Mouse (Mus musculus) cerebellum, postnatal 4 days (tissue): ENCODE measurements at regions not wholly inside any gene's neighbourhood (a gene's known extent, or its start where the extent isn't known, plus 50 kb on each side); places are given as distances from the start of the nearest gene placed in this dataset.

ENCODE experiments used
- DNase-seq, 2 experiments: peaks; one replicate each; pipeline ENCODE4 v3.0.0; 2022; ENCODE audit warnings: low spot score in 2 of 2, mixed read lengths in 1 of 2

DNA sequence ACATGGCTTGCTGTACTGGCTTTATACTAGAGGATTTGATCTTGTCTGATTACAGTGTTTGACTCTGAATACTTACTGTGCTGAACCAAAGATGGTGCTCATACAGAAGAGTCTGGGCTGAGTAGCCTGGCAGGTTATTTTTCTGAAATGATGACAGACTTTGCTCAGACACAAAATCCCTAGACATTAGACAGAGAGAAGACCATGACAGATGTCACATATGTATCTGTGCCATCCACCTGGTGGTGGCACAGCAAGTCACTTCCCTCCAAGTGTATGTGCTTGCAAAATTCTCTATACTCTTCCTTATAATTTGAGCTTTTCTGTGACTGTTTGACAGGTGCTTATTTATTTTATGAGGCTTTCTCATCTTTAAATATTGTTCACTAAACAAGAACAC is 80.7 kb downstream of the Gm7361 start:
- DNase-seq, result no peak

DNA sequence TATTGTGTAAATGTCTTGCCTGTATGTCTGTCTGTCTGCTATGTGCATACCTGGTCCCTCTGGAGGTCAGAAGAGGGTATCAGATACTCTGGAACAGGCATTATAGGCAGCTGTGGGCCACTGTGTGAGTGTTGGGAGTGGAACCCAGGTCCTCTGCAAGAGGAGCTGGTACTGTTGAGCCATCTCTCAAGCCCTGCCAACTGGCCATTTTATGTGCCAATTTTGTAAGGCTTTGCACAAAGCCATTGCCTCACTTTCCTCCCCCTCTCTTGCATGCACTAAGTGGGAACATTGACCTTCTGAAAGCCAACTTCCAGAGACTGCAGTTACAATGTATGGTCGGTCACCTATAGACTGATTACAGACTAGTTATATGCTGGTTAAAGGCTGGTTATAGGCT is 81.8 kb downstream of the Gm7361 start:
- DNase-seq, result no peak

DNA sequence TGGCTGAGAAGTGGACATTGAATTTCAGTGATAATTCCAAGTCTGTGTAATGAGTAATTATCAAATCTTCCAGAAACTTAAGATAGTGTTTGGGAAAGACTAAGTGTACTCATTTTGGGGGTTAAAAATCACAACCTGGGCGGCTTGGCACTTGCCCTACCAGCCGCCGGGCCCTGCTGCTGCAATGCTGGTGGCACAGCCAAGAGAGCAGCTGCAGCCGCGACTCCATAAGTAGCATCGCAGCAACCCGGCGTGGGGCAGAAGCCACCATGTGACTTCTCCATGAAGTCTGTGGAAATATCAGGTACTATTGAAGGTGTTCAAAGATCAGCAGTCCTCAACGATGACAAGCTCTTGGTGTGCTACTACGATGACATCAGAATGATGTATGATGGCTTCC is 97.7 kb downstream of the Gm7361 start:
- peak in 1 of 2 experiments; percentile 4 for DNase-seq

DNA sequence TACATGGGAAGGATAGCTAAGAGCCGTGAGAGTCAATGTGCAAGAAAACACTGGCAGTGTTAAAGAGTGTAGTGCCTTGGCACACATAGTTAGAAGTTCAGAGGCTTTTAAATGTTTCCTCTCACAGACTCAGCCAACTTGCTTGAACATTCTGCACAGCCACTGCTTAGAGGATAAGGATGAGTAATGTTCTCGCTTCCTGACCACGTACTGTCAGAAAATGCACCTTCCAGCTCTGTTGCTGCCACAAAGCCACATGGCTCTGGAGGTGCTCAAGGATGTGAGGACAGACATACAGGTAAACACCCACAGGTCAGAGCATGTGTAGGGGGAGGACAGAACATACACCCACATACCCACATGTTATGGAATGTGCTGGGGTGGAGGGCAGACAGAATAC is 101.6 kb downstream of the Gm7361 start:
- DNase-seq, result no peak

DNA sequence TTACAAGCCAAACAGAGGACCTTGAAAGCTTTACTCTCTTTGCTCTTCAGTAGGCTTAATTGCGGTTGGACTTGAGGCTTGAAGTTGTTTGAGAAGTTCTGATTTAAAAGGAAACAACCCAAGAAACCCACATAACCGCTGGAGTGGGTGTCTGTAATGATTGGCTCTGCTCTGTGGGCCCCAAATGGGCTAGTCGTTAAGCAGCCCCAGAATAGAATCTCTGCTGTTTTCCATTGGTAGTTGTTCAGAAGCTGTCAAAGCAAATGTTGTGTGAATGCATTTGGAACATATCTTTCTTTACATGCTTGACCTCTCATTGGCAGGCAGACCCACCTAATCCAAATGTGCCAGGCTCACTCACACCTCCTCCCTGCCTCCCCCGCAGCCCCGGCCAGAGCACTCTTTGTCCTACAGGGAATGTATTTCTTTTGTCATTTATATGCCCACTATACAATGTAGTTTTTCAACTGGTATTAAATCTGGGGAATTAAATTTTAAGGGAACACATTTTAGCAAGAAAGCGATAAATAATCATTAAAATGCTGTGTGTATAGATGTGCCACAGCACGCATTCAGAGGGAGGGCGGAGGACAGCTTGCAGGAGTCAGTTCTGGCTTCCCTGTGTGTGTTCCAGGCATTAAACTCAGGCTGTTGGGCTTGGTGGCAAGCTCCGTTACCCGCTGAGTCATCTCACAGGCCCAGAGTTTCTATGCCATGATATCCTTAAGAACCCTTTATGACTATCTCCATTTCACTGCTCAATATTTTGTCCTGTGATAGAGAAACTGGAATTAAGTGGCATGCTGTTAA is 116.9 kb downstream of the Gm7361 start:
- DNase-seq, result no peak

DNA sequence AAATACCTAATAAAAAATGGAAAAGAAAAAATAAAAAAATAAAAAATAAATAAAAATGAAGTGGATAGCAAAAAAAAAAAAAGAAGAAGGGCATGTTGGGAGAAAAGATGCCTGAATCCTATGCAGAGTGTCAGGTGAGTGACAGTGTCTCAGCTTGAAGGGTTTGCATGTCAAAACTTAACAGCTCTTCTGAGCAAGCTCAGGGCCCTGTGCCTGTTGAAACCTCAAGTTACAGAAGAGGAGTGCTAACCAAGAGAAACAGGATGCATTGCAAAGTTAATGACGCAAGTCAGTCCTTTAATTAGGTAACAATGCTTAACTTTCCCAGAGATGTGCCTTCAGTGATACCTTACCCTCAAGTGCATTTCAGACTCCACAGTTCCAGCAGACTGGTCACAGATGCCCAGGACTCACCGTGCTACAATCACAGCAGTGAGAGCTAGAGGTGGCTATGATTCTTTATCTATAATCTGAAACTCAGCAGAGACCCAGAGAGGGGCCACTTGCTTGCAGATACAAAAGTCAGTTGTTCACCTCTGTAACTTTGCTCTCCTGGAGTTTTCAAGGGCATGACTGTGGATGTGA is 149.7 kb downstream of the Gm7361 start:
- DNase-seq, result no peak

DNA sequence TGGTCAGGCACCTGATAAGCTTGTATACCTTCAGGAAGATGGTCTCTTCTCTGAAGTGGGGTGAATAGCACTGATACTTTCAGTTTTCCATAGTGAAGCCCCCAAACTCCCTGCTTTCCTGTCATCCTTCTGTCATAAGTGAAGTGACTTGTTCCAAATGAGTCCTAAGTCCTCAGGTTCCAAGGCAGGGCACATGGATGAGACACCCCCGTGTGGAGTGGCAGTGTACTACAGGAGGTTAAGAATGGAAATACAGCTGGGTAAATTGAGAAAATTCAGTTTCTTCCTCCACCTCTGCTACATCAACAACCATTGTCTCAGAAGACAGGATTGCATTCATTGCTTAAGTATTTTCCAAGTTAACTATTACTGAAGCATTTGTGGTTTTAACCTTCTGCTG is 155.7 kb downstream of the Gm7361 start:
- no peak for DNase-seq

DNA sequence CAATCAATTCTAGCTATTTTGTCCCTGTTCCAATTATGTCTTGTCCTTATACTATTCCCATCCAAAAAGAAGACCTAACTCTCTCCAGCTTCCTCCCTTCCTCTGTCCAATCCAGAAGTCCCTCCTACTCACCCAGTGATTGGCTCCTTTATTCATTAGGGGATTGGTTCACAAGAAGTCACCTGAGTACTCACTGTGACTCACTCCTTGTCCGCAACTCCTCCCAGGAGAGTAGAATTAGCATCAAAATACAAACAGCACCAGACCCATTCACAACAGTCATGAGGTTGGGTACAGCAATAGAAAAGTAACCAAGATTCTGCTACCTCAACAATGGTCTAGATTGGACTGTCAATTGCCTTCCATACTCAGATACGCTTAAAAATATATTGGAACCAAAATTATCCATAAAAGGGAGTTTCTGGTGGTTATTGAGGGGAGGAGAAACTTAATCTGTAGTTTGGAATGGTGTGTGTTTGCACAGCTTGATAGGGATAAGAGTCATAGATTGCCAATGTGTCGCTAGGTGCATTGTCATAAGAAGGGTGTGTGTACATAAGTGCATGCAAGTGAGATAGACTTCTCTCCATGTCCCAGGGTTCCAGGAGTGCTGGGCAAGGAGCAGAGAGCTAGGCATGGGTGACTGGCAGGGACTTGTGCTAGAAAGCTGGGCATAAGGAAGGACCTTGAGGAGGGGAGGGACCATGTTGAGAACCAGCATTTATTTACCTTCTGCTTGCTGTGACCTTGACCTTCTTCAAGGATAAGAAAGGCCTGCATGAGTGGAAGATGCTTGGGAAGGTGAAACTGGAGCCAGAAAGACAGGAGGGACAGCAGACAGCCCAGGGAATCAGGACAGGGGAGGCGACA is 187.1 kb downstream of the Gm7361 start:
- no peak for DNase-seq

DNA sequence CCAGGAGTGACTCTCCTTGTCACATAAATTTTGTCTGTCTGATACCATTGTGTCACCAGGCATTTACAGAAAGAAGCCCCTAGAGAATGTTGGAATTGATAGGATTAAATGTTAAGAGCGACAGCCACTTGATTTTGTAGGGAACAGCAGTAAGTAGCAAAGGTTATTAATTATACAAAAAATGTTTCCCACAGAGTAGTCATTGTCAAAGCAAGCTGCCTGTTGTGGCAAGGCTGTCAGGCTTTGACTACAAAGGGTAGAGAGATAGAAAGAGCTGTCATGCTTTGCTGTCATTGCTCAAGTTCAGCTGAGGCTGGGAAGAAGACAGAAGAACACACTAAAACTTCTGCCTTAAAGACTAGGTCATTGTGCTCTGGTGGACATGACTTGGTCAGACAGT is 193.8 kb downstream of the Gm7361 start:
- DNase-seq, result no peak

DNA sequence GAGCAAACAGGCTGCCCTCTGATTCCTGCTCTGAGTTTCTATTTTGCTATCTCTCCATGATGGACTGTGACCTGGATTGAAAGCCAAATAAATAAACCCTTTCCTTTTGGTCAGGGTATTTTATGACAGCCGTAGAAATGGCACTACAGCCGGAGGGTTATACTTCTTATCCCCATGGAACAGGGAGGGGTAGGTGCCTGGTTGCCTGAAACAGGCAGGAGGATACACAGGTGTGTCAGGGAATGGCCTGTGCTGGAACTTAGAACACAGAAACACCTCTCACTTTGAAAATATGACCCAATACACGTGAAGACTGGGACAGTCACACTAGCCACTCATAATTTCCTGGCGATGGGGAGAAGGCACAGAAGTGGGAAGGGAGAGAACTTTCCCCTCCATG is 200.1 kb downstream of the Gm7361 start:
- DNase-seq, result no peak

DNA sequence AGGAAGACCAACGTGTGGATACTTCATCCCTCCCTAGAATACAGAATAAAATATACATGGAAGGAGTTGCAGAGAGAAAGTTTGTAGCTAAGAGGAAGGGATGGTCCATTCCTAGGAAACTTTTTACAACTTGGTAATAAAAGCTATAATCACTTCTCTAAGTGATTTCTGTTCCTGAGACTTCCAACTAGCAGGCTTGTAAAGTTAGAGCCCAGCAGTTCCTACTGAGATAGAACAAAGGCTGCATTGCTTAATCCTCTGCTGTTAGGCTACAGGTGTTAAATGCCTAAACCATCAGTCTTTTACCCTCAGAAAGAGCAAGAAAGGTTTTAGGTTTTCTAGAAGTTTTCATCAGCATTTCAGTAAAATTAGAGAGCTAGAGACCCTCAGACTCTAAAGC is 209.2 kb downstream of the Gm7361 start:
- no peak for DNase-seq

DNA sequence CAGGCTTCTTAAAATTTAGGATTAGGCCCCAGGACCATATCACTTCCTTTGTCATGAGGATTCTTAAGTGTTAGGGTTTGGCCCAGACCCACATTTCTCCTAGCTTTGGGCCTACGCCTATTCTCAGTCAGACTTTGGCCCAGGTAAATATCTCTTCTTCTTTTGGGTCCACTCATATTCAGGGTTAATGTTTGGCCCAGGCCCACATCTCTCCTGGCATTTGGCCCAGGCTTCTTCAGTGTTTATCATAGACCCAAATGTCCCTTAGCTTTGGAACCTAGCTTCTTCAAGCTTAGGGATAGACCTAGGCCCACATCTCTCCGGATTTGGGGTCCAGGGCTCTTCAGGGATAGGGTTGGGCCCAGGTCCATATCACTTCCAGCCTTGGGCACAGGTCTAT is 228.2 kb downstream of the Gm7361 start:
- DNase-seq, result no peak

DNA sequence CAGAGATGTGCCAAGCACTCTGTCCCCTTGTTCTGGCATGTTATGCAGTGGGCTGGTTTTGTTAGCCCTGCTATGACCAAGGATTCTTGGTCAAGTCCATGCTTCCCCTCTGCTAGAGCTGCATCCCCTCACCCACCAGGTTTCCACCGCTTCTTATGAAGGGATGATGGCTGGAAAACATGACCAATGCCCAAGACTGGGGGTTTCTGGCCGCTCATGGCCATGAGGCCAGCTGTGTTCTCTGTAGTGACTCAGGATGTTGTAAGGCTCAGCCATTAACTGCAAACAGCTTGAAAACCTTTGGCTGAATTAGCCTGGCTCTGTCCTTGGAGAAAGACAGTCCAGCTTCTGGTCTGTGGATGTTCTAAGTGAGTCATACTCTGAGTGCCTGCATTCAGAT is 236.5 kb downstream of the Gm7361 start:
- no peak for DNase-seq

DNA sequence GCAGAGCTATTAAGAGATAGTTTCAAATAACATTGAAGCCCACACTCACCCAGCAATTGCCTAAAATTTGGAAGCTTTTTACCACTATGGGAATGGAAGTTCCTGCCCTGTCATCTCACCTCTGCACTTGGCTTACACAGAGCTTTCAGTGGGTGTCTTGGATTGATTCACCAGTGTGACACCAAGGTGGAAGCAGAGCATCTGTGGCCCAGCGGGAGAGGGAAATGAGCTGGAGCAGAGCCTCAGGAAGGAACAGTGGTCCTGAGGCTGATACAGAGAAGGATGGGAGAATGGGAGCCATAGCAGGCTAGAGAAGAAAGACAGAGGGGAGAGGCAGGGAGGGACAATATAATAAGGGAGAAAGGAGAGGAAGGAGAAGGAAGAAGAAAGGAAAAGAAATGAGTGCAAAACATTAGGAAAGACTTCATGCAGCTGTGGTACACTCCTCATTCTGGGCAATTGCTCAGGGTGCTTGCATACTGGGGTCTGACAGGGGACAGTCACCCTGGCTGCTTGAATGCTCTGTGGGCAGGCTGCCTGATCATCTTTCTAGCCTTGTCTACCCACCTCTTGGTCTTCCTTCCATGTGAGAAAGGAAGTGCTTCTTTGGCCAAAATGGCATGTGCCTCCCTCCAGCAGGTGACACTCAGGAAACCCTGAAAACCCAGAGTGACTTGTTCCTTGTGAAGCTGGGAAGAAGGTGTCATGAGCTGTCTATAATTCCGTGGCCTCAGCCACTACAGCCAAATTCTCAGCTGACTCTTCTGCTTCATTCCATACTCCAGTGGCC is 240.3 kb downstream of the Gm7361 start:
- no peak for DNase-seq

DNA sequence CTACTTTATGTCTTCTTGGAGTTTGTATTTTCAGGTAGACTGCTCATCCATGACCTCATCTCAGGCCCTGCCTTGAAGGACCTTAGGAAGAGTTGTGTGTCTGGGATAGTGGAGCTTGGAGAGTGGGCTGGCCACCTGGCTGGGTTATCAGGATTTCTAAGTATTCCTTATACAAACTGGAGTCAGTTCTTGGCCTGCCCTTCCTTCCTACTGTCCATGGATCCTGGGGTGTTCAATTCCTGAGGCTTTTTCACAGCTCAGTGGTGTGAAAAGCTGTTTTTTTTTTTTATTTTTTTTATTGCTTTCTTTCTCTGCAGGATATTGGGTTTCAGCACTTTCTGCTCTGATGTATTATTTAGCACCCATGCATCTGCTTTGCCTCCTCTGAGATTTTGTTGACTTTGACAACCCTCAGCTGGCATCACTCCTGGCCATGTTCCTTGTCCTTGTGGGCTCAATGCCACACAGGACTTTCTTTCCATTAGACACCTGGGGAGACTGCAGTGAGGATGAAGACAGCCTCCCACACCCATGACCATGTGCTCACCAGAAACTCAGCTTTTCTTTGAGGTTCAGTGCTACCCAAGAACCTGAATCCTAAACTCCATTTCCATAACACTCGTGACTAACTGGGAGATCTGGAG is 252.2 kb downstream of the Gm7361 start:
- no peak for DNase-seq

DNA sequence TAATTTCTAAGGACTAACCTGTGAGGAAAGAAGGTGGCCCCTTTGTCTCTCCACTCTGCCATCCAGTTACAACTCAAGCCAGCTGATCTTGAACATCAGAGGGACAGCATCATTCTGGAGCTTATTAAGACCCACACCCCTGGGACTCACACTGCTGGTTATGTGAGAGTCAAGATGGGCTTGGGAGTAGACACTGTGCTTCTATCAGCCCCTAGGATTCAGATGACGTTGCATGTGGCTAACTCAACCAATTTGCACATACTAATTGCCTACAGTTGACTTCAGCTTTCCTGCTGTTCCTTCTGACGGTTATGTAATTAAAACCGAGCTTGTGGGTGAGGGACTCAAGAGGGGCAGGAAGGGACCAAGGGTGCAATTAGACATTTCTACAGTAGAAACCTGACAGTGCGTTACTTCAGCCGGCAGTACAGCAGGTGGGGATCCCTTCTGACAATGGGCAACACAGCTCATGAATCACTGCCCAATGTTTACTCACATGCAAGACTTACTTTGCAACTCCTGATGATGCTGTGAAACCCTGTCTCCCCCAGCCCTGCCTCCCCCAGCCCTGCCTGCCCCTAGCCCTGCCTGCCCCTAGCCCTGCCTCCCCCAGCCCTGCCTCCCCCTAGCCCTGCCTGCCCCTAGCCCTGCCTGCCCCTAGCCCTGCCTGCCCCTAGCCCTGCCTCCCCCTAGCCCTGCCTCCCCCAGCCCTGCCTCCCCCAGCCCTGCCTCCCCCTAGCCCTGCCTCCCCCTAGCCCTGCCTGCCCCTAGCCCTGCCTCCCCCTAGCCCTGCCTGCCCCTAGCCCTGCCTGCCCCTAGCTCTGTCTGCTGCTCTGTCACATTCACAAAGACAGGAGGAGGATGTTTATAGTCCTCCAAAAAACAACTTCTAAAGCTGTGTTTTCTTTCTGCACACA is 255.8 kb downstream of the Gm7361 start:
- no peak for DNase-seq

DNA sequence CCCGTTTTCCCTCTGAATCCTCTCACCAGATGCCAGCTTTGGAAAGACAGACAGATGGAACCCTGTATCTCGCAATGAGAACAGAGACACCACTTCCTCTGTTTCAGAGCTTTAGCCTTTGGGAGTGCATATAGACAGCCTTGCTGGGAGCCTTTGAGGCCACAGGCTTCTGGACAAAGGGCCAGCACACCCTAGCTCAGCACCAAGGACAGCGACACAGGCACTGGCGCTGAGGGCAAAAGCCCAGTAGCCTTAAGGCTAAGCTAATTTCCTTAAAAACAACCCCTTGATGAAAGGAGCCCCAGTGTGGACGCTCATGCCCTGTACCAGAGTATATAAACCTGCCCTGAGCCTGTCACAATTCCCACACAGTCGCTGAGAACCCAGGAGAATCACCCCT is 278.1 kb downstream of the Gm7361 start:
- no peak for DNase-seq

DNA sequence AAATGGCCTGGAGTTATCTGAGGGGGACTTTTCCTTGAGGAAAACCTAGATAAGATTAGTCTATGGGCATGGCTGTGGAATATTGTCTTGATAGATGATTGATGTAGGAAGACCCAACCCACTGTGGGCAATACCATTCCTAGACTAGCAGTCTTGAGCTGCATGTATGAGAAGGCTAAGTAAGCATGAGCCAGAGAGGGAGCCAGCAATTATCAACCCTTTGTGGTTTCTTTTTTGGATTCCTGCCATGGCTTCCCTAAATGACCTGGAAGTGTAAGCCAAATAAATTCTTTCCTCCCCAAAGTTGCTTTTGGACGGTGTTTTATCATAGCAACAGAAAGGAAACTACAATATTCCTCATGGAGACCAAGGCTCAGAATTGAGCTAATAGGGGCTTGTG is 253.7 kb upstream of the Dpp6 start:
- no peak for DNase-seq

DNA sequence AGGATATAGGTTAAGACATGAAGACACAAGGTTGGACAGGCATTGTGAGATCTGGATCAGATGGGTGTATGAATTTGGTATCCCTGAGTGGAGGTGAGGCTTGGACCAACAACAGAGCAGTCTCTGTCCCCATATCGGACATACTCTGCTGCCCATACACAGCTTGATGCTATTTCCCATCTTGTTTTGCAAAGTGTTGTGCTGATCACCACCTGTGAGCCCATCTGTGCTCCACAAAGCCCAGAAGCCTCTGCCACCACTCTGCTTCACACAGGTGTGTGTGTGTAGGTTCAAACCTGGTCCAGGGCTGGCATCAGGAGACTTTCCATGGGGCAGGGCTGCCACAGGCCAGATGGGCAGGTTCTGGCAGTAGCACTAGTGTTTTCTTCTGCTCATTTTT is 252.9 kb upstream of the Dpp6 start:
- DNase-seq, result no peak

DNA sequence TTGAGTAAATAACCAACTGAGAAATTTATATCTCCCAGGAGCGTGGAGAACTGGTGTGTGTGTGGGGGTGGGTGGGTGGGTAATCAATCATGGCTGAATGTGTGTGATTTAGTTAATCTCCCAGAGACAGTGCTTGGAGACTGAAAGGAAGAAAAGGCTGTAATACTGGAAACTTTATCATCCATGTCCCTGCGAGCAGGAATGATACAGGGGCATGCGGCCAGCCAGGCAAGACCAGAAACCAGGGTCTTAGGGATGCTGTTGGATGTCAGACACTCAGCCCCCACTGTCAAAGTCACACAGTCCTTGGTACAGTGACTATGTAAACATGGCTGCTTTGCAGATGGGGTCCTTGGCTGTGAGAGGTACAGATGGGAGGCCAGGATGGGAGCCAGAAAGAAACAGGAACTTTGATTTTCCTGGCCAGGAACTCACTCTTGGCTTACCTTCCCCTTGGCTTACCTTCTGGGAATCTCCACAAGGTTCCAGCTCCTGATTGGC is 244.3 kb upstream of the Dpp6 start:
- peak in 1 of 2 experiments; percentile 5 for DNase-seq
